Mouse (Mus musculus) layer of hippocampus, postnatal 25 days (tissue): ENCODE measurements around the gene Sox21. TPM values are rescaled to one million over a fixed set of nuclear protein-coding genes. Genes with fewer than 3 reads are reported as not detected.
A peak's percentile ranks its signal among the peaks of the same experiment; 100 is the strongest.

ENCODE experiments used
- DNase-seq, 2 experiments: peaks; one replicate each; pipeline ENCODE4 v3.0.0; 2022; ENCODE audit warnings: mixed read lengths in 2 of 2, low spot score in 1 of 2; ENCODE audit errors: extremely low spot score in 1 of 2
- microRNA-seq, 2 experiments: library from miRNA; unstranded; fragments of <30 nt; microRNA quantifications; one replicate each; pipeline ENCODE4 v1.2.0; 2021
- total RNA-seq, 2 experiments: library from RNA; stranded (reverse); gene quantifications; 2 replicates each; pipeline ENCODE4 v1.2.3; 2021

The Sox21 gene
- total RNA-seq, 2 experiments from 2014 or later = 9.9 to 11.6 TPM

DNA sequence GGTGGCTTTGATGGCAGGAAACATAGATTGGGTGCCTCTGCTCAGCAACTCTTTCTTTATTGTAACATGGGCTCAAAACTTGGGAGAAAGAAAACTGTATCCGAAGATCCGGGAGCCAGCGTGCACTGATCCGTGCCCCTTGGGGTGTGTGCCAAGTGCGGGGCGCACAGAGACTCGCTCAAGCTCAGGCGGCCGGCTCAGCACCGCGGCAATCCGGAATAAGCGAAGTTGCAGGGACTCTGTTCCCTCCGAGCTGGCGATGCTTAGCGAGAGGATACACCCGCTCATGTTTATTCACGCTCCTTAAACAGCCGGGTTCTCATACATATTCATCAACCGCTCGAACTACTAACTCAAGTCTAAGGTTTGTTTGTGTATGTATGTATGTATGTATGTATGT lies 10.9 kb downstream of the Sox21 start:
- DNase-seq = no peak

DNA sequence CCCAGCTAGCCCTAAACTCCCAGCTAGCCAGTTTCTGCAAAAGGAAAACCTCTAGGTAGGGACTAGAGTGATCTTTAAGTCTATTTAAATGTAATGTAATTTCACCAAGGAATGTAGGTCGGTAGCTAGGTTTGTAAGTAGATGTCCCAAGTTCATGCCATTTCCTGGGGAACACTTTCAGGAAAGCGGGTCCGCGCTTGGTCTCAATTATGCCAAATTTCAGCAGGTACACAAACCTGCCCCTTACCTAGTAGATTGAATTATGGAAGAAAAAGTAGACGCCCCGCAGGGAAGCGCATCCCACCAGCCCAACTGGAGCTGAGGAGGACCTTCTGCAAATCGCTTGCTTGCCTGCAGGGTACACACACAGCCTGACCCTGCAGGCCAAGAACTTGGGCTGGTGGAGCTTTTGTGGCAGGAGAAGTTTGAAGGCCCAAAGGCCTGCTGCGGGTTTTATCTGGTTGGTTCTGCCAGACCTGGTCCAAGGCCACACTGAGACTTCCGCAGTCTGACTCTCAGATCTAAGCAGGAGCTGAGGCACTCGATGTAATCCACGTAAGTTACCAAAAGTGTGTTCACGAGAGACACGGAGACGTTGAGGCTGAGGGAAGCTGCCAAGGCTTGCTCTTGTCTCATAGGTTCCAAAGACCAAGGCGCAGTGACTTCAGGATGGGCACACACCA lies 11.6 kb downstream of the Sox21 start:
- DNase-seq = no peak

DNA sequence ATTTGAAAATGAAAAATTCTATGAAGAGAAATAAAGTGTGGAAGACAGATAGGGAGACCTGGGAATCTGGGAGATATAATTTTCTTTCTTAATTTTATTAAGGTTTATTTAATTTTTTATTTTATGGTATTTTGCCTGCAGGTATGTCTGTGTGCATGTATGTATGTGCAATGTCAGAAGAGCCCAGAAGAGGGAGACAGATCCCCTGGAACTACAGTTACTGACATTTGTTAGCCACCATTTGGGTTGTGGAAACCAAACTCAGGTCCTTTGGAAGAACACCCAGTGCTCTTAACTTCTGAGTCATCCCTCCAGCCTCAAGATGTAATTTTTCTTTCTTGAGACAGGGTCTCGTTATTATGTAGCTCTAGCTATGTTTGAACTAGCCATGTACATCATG lies 15.9 kb downstream of the Sox21 start:
- no peak for DNase-seq

DNA sequence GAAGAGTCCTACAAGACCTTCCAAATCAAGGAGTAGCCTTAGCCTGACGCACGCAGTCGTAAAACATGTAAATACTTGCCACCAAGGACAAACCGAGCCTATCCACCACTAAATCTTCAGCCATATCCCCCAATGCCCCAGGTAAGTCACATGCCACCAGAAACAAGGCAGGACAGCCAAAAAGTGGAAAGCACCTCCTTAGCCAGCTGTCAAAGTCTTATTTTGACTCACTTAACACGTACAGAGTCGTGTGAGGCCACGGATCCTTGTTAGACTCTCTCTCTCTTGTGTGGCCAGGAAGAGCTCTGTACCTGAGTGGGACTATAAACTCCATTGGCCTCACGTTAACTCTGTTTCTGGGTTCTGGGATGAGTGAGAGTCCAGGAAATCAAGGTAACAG lies 20.0 kb downstream of the Sox21 start:
- DNase-seq = no peak

DNA sequence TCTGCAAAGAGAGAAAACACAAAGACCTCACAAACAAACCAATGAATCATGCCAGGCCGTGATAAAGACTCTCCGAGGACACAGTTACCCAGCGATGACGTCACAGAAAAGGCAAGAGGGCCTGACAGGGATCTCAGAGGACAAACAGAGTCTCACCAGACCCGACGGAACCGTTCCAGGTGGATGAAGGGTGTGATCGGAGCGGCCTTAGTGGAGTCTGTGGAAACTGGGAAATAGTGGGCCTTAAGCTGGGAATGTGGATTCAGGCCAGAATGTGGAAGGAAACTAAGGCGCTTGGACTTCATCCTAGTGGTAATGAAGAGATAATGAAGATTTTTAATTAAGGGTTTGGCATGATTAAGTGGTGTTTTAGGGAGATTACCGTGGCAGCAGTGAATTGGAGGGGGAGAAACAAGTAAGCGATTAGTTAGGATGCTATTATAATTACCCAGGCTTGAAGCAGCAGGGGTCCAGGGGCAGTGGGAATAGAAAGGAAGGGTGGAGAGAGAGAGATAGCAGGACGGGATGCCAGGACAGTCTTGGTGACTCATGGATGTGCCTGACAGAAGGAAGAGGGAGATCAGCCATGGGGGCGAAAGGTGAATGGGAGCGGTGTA lies 24.5 kb downstream of the Sox21 start:
- no peak for DNase-seq

DNA sequence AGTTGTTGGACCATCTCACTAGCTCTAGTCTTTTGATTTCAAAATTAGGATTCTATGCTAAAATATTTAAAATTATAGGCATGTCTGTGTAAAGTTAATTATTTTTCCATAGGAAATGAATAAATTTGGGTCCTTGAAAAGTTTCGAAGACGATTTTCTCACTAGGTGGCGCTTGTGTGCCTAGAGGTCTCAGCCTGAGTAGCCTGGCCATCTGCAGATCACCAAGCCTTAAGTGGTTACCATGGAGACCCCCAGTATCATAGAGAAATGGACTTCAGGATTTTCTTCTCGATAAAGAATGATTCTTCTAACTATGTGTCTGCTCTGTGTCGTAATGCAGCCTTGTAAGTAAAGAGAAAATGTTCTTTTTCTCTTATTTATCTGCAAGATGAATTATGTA lies 27.2 kb downstream of the Sox21 start:
- peak in 1 of 2 experiments; percentile 58 for DNase-seq

DNA sequence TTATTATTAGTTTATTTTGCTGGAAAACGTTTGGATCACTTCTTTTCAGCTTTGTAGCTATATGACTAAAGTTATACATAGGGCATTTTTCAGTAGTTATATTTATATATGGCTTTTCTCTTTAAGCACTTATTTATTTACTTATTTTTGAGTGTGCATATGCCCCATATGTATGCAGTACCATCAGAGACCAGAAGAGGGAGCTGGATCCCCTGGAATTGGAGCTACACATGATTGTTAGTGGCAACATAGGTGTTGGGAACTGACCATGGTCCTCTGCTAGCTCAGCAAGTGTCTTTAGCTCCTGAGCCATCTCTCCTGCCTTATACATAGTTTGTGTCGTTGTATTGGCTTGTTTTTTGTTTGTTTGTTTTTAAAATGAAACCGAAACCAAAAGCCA lies 29.5 kb downstream of the Sox21 start:
- DNase-seq = no peak

DNA sequence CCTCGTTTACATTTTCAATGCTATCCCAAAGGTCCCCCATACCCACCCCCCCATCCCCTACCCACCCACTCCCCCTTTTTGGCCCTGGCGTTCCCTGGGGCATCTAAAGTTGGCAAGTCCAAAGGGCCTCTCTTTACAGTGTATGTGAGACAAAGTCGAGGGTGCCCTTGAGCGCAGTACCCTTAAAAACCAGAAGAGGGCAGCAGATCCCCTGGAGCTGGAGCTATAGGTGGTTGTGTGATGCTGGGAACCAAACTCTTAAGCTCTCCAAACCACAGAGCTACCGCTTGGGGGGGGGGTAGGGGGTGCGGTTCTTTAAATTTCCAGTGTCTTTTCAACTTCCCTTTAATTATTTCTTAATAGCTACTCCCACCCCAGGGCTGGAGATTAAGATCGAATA lies 33.8 kb downstream of the Sox21 start:
- no peak for DNase-seq

DNA sequence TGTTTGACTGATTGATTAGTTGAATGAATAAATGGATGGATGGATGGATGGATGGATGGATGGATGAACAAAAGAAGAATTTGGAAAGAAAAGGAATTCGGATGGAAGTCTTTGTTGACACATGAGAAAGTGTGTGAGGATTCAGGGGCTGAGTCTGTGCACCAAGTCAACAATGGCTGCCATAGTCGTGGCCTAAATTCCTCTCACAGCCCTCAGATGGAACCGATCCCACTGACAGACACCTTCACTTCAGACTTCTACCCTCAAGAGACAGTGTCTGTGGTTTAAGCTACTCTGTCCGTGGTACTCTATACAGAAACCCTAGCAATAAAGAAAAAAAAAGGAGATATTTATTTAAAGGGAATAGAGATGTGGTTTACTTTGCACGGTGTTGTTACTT lies 34.8 kb downstream of the Sox21 start:
- no peak for DNase-seq

DNA sequence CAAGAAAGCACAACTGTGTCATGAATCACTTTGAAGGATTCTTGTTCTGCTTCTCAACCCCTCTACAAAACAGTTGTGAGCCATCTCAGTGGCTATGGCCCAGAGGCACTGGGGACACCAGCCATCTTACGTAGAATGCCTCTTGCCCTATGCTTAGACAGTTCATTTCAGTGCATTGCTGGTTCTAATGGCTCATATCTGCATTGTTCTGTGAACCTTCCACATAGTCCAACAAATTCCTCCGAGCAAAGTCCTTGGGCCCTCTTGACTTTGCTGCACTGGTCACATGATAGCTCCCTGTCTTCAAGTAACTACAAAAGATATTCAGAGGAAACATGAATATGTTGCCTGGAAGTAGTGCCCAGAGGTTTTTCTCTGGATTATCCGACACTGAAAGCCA lies 36.1 kb downstream of the Sox21 start:
- DNase-seq = no peak

DNA sequence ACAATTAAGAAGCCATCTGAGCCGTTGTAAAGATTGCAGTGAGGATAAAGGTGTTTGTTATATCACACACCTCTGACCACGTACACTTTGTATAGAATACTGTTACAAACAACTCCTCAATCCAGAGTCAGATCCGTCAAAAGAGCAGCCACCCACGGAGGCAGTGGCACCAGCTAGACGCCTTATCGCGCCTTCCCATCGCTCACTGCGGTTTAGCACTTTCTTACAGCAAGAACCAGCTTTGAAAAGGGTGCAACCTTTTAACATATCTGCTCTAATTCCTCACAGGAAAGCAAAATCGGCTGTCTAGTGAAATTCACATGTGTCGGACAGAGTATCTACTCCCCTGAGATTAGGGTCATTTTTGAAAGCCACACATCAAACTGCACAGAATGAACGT lies 39.8 kb downstream of the Sox21 start:
- no peak for DNase-seq

DNA sequence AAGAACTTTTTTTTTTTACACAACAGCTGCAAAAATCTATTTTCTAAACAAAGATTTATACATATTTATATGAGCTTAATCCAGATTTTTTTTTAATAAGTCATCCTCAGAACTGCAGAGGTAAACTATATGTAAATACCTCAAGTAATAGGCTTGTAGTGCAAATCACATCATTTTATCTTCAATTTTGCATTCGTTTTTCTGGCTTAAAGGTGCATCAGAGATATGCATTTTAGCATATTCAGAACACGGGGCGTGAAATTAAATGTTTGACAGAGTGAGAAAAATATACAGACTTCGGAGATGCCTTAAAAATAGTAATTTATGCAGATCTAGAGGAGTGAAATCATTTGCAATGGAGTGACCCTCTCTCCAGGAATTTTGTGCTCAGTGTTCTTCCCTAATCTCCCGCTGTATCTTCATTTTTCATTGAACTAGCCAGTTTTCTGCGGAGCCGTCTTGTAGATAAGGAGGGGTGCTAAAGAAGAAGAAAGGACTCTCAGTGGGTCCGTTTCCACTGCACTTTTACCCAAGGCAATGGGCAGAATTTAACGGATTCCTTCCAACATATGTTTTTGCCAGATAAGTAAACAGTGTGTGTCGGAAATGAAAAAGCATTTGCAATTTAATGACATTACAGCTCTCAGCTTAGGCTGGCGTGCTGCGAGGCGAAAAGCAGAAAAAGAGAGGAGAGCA lies 42.5 kb downstream of the Sox21 start:
- DNase-seq = no peak

DNA sequence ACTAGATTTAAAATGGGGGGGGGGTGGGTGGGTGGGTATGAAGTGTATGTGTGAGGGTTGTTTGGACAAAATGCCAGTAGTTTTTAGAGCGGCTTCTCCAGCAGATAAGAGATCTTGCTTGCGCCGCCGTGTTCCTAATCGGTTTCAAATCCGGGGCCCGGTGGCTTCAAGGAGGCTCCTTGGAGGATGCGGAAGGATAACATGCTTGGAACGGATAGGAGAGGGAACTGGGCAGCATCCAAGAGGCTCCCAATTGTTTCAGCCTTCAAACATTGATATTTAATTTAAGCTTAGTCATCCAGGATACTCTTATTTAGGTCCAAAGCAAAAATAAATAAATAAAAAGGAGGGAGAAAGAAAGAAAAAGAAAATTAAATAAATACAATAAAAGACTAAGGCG lies 43.2 kb downstream of the Sox21 start:
- no peak for DNase-seq

DNA sequence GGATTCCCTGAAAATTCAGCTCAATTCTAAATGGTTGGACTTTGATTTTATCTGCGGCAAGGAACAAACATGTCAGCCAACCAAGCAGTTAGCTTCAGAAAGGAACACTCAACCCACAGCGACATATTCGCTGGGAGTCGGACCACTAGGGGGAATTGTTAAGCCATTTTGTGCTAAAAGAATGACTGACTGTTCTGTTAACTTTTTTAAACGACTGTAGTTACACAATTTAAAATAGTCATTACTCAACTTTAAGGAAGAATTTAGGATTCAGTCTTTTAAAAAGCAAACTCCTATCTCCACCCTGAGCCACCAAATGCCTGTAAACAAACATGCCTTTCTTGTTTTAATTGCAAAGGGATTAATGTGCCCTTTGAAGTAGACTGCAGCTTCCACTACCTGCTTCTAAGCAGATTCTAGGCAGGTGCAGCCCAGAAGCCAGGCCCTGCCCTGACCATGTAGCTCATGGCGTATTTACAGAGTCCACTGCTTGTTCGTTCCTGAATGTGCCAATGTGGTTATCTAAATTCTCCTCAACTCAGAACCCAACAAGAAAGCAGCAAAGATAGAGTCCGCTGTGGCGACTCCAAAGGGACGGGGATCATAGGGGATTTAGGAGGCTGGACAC lies 43.7 kb downstream of the Sox21 start:
- DNase-seq = no peak

DNA sequence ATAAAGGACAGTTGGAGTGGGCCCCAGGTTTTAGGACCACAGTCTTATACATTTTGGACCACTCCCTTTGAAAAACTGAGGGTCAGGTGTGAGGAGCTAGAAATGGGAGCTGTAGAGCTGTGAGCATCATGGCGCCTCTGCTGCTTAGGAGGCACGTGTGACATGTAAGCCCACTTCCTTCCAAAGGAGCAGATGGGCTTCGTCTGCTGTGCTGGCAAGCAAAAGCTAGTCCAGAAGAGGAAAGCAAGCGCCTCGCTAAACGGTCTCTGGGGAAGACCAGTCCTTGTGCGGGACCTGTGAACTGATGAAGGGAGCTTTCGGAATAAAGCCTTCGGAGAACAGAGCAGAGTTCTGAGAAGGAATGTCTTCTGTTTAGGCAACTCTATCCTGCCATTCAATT lies 45.4 kb downstream of the Sox21 start:
- DNase-seq = no peak

Small RNA genes within 50 kb of the gene (microRNA-seq; reads per million reads assigned to microRNA genes)
- gene Mir6241 = 0 reads per million in 2 experiments

Other genes starting within 250 kb of the Sox21 start
- gene Dct, start 184.8 kb downstream of the Sox21 start, total RNA-seq = 1 to 10 TPM; 1.1 to 1.4 TPM
- gene Tgds, start 104.3 kb downstream of the Sox21 start, total RNA-seq = 1 to 10 TPM; 8.3 to 8.4 TPM
- 10 to 100 TPM; 25.5 to 26.0 TPM for gene Gpr180, start 99.9 kb downstream of the Sox21 start, total RNA-seq
- gene Gm9376, start 29.9 kb upstream of the Sox21 start, total RNA-seq = not detected